Mouse (Mus musculus): Measurements from ENCODE around the gene Edf1. TPM values are rescaled to one million over a fixed set of nuclear protein-coding genes. Genes with fewer than 3 reads are reported as not detected.

Edf1 gene
- polyA plus RNA-seq, 1 experiment from 2014 or later: 346 TPM

GRCm38 (mm10) chr2:25577951-25578795 is 20.5 kb downstream of the Edf1 start:
- H3K4me3 ChIP-seq (ENCODE audit: low read depth, low read length): peak overlapping the region; percentile 15
- H3K9me3 ChIP-seq (ENCODE audit: control insufficient read depth, low read depth, low read length): no peaks in the 10 kb centered on the region
- H3K27me3 ChIP-seq (ENCODE audit: control insufficient read depth, insufficient read depth, low read length): peaks cover 37% of the 10 kb centered on the region
- H3K36me3 ChIP-seq (ENCODE audit: control insufficient read depth, insufficient read depth, low read length): peaks cover 3% of the 10 kb centered on the region
- H3K9ac ChIP-seq (replicated peaks; ENCODE audit: low read depth, low read length): no peak overlapping the region
- no peak overlapping the region for H3K27ac ChIP-seq (ENCODE audit: low read length)
- ATAC-seq (ENCODE audit: insufficient number of reproducible peaks, insufficient read depth, low FRiP score, low read depth): no peak
- peak overlapping the region; percentile 22 for H3K4me2 ChIP-seq (replicated peaks; ENCODE audit: low read depth, low read length)
- WGBS: 6% methylated on average over 74 of the region's 75 CpGs
- peaks cover 54% of the 10 kb centered on the region for H3K4me1 ChIP-seq (ENCODE audit: control insufficient read depth, insufficient read depth, low read length)

- Histone ChIP-seq H3K27me3 (ENCODE audit: control insufficient read depth, insufficient read depth, low read length) (peaks cover 37% of the 10 kb centered on the region), H3K4me2 (replicated peaks; ENCODE audit: low read depth, low read length) (peak overlapping the region; percentile 24; the same call in 1 of the 2 replicates), H3K9me3 (ENCODE audit: control insufficient read depth, low read depth, low read length) (no peaks in the 10 kb centered on the region), H3K27ac (ENCODE audit: low read length) (no peak overlapping the region), H3K4me3 (ENCODE audit: low read depth, low read length) (peak overlapping the region; percentile 24), H3K4me1 (ENCODE audit: control insufficient read depth, insufficient read depth, low read length) (peaks cover 45% of the 10 kb centered on the region), H3K9ac (replicated peaks; ENCODE audit: low read depth, low read length) (no peak overlapping the region), H3K36me3 (ENCODE audit: control insufficient read depth, insufficient read depth, low read length) (peaks cover 12% of the 10 kb centered on the region)
- WGBS: 6% methylated on average over 77 of the region's 77 CpGs
- ATAC-seq (ENCODE audit: insufficient number of reproducible peaks, insufficient read depth, low FRiP score, low read depth): no peak
Observed at GRCm38 (mm10) chr2:25578796-25579736, 21.4 kb downstream of the Edf1 start.

- Histone ChIP-seq H3K4me3 (ENCODE audit: low read depth, low read length) (peak overlapping the region; percentile 24), H3K27me3 (ENCODE audit: control insufficient read depth, insufficient read depth, low read length) (peaks cover 37% of the 10 kb centered on the region), H3K4me1 (ENCODE audit: control insufficient read depth, insufficient read depth, low read length) (peaks cover 44% of the 10 kb centered on the region), H3K27ac (ENCODE audit: low read length) (no peak overlapping the region), H3K4me2 (replicated peaks; ENCODE audit: low read depth, low read length) (peak overlapping the region; percentile 24; the same call in 1 of the 2 replicates), H3K36me3 (ENCODE audit: control insufficient read depth, insufficient read depth, low read length) (peaks cover 20% of the 10 kb centered on the region), H3K9me3 (ENCODE audit: control insufficient read depth, low read depth, low read length) (no peaks in the 10 kb centered on the region), H3K9ac (replicated peaks; ENCODE audit: low read depth, low read length) (no peak overlapping the region)
- ATAC-seq (ENCODE audit: insufficient number of reproducible peaks, insufficient read depth, low FRiP score, low read depth): no peak
- 6% methylated on average over 27 of the region's 27 CpGs for WGBS
Observed at GRCm38 (mm10) chr2:25579737-25580460, 22.3 kb downstream of the Edf1 start.

GRCm38 (mm10) chr2:25580621-25581101 is 23.0 kb downstream of the Edf1 start:
- WGBS: 45% methylated on average over 6 of the region's 6 CpGs
- Histone ChIP-seq H3K4me3 (ENCODE audit: low read depth, low read length) (no peak overlapping the region), H3K9me3 (ENCODE audit: control insufficient read depth, low read depth, low read length) (no peaks in the 10 kb centered on the region), H3K27ac (ENCODE audit: low read length) (no peak overlapping the region), H3K36me3 (ENCODE audit: control insufficient read depth, insufficient read depth, low read length) (peaks cover 28% of the 10 kb centered on the region), H3K4me2 (replicated peaks; ENCODE audit: low read depth, low read length) (no peak overlapping the region), H3K4me1 (ENCODE audit: control insufficient read depth, insufficient read depth, low read length) (peaks cover 40% of the 10 kb centered on the region), H3K27me3 (ENCODE audit: control insufficient read depth, insufficient read depth, low read length) (peaks cover 37% of the 10 kb centered on the region), H3K9ac (replicated peaks; ENCODE audit: low read depth, low read length) (no peak overlapping the region)
- no peak for ATAC-seq (ENCODE audit: insufficient number of reproducible peaks, insufficient read depth, low FRiP score, low read depth)

- Histone ChIP-seq H3K4me3 (ENCODE audit: low read depth, low read length) (peak within 1 kb of the TSS; percentile 25), H3K4me2 (replicated peaks; ENCODE audit: low read depth, low read length) (peak within 1 kb of the TSS; percentile 54), H3K27ac (ENCODE audit: low read length) (no peak within 1 kb of the TSS; the same call in 1 of the 2 replicates), H3K4me1 (ENCODE audit: control insufficient read depth, insufficient read depth, low read length) (peaks cover 36% of the 10 kb centered on the region), H3K9ac (replicated peaks; ENCODE audit: low read depth, low read length) (0 out of 2 replicates have a peak within 1 kb of the TSS, but pooled peaks have one; percentile 2), H3K9me3 (ENCODE audit: control insufficient read depth, low read depth, low read length) (no peaks in the 10 kb centered on the region), H3K27me3 (ENCODE audit: control insufficient read depth, insufficient read depth, low read length) (peaks cover 35% of the 10 kb centered on the region), H3K36me3 (ENCODE audit: control insufficient read depth, insufficient read depth, low read length) (peaks cover 31% of the 10 kb centered on the region)
- 5% methylated on average over 19 of the region's 19 CpGs for WGBS
- ATAC-seq (ENCODE audit: insufficient number of reproducible peaks, insufficient read depth, low FRiP score, low read depth): peak; percentile 53
Observed at GRCm38 (mm10) chr2:25581294-25581864, 23.7 kb downstream of the Edf1 start, which contains the start of gene Ajm1. Gene Ajm1 (minus strand): TSS chr2:25581757.

- Histone ChIP-seq H3K27ac (ENCODE audit: low read length) (no peak overlapping the region), H3K36me3 (ENCODE audit: control insufficient read depth, insufficient read depth, low read length) (peaks cover 35% of the 10 kb centered on the region), H3K9me3 (ENCODE audit: control insufficient read depth, low read depth, low read length) (no peaks in the 10 kb centered on the region), H3K4me3 (ENCODE audit: low read depth, low read length) (no peak overlapping the region), H3K9ac (replicated peaks; ENCODE audit: low read depth, low read length) (no peak overlapping the region), H3K4me1 (ENCODE audit: control insufficient read depth, insufficient read depth, low read length) (peaks cover 31% of the 10 kb centered on the region), H3K27me3 (ENCODE audit: control insufficient read depth, insufficient read depth, low read length) (peaks cover 29% of the 10 kb centered on the region), H3K4me2 (replicated peaks; ENCODE audit: low read depth, low read length) (peak overlapping the region; percentile 54; the same call in 1 of the 2 replicates)
- ATAC-seq (ENCODE audit: insufficient number of reproducible peaks, insufficient read depth, low FRiP score, low read depth): peak; percentile 12; the same call in 1 of the 2 replicates
- 25% methylated on average over 6 of the region's 6 CpGs for WGBS
Observed at GRCm38 (mm10) chr2:25581901-25582301, 24.3 kb downstream of the Edf1 start.

- no peaks in the 10 kb centered on the region for H3K9me3 ChIP-seq (ENCODE audit: control insufficient read depth, low read depth, low read length)
- no peak overlapping the region for H3K4me3 ChIP-seq (ENCODE audit: low read depth, low read length)
- H3K4me2 ChIP-seq (replicated peaks; ENCODE audit: low read depth, low read length): no peak overlapping the region
- peaks cover 41% of the 10 kb centered on the region for H3K36me3 ChIP-seq (ENCODE audit: control insufficient read depth, insufficient read depth, low read length)
- H3K4me1 ChIP-seq (ENCODE audit: control insufficient read depth, insufficient read depth, low read length): peaks cover 24% of the 10 kb centered on the region
- 40% methylated on average over 12 of the region's 12 CpGs for WGBS
- peaks cover 24% of the 10 kb centered on the region for H3K27me3 ChIP-seq (ENCODE audit: control insufficient read depth, insufficient read depth, low read length)
- no peak overlapping the region for H3K9ac ChIP-seq (replicated peaks; ENCODE audit: low read depth, low read length)
- H3K27ac ChIP-seq (ENCODE audit: low read length): no peak overlapping the region
- no peak for ATAC-seq (ENCODE audit: insufficient number of reproducible peaks, insufficient read depth, low FRiP score, low read depth)
Observed at GRCm38 (mm10) chr2:25582466-25583119, 24.9 kb downstream of the Edf1 start.
